Mouse (Mus musculus) midbrain, postnatal 0 days (tissue): ENCODE results near the gene Wars. TPM values are rescaled to one million over a fixed set of nuclear protein-coding genes. Genes with fewer than 3 reads are reported as not detected.

Experiments used
- ATAC-seq: fragments of 200-750 bp; cut with Nextera tagmentation; 2 replicates; pipeline ENCODE4 v1.8.0; 2017; ENCODE audit warnings: moderate number of reproducible peaks, mild to moderate bottlenecking, moderate TSS enrichment, moderate library complexity; ENCODE audit not compliant: low FRiP score
- DNase-seq: peaks from one replicate; pipeline ENCODE4 v3.0.0-alpha.2; 2015; ENCODE audit warnings: low spot score
- H3K27ac ChIP-seq: fragments of 300-500 bp; sonication (generic); 2 replicates; pipeline ENCODE4 v1.5.1; 2014; ENCODE audit warnings: low read depth, mild to moderate bottlenecking, low read length, mixed read lengths
- H3K27me3 ChIP-seq: fragments of 300-500 bp; sonication (generic); 2 replicates; pipeline ENCODE4 v1.6.1; 2014; ENCODE audit warnings: low read length, control low read depth, mixed read lengths; ENCODE audit not compliant: insufficient read depth
- H3K36me3 ChIP-seq: fragments of 300-500 bp; sonication (generic); 2 replicates; pipeline ENCODE4 v1.6.1; 2014; ENCODE audit warnings: low read length, control low read depth, mixed read lengths; ENCODE audit not compliant: insufficient read depth
- H3K4me1 ChIP-seq: fragments of 300-500 bp; sonication (generic); 2 replicates; pipeline ENCODE4 v1.6.1; 2014; ENCODE audit warnings: mild to moderate bottlenecking, control low read depth, antibody characterized with exemption, low read length, mixed read lengths; ENCODE audit not compliant: insufficient read depth
- H3K4me2 ChIP-seq: fragments of 300-500 bp; sonication (generic); 2 replicates; pipeline ENCODE4 v1.6.1; 2014; ENCODE audit warnings: low read depth, mild to moderate bottlenecking, low read length, mixed read lengths; ENCODE audit not compliant: poor library complexity, severe bottlenecking
- H3K4me3 ChIP-seq: fragments of 300-500 bp; sonication (generic); 2 replicates; pipeline ENCODE4 v1.5.1; 2014; ENCODE audit warnings: low read depth, mild to moderate bottlenecking, low read length, moderate library complexity
- H3K9ac ChIP-seq: fragments of 300-500 bp; sonication (generic); replicated peaks from 2 replicates; pipeline ENCODE4 v1.6.1; 2014; ENCODE audit warnings: mild to moderate bottlenecking, low read length, moderate library complexity, mixed read lengths; ENCODE audit not compliant: poor library complexity, severe bottlenecking
- H3K9me3 ChIP-seq: fragments of 300-500 bp; sonication (generic); 2 replicates; pipeline ENCODE4 v1.6.1; 2016; ENCODE audit warnings: low read length, control low read depth
- CTCF ChIP-seq: IDR thresholded peaks from 2 replicates; pipeline ENCODE4 v1.5.1; 2016; ENCODE audit warnings: antibody characterized with exemption, mild to moderate bottlenecking
- WGBS: fragments of 180-500 bp; shearing (Covaris S2); extraction: QIAGEN DNeasy Blood & Tissue Kit; methylation state at CpG from one replicate; pipeline ENCODE4 v1.1.7; 2014; 5-methylcytosine and 5-hydroxymethylcytosine counted together
- polyA plus RNA-seq: library from polyadenylated mRNA; unstranded; fragments of >200 nt; fragmentation: Nextera tagmentation; extraction: Ambion mirVana; gene quantifications from 2 replicates; pipeline ENCODE4 v1.2.1, GENCODE M21; 2015
- total RNA-seq: library from RNA; depleted of rRNA; stranded (reverse); fragments of >200 nt; gene quantifications from 2 replicates; pipeline ENCODE4 v1.2.3, GENCODE M21; 2014

Gene Wars
- total and polyA plus RNA-seq, 2 experiments from 2014 or later: 99.1 to 142 TPM

DNA sequence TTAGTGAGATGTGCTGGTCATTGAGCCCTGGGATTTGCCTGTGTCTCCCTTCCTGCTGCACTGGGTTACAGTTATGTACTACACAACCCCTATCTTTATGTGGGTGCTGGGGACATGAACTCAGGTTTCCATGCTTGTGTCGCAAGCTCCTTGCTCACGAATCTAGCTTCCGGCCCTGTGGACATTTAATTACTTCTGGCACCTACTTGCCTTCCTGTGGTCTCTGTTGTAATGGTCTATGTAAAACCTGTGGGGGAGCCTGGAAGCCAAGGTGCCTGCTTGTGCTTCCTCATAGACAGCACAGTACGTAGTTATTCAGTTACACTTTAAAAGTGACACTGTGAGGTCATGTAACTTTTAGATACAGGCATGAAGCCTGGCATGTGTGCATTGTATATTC, 43.5 kb upstream of the Wars start:
- no peak for TF ChIP-seq CTCF
- no peaks in the 10 kb centered on the region for H3K9me3 ChIP-seq
- H3K4me3 ChIP-seq: no peak overlapping the region
- no peak for ATAC-seq
- H3K36me3 ChIP-seq: no peaks in the 10 kb centered on the region
- no peak for DNase-seq
- no peaks in the 10 kb centered on the region for H3K27me3 ChIP-seq
- no peaks in the 10 kb centered on the region for H3K4me1 ChIP-seq
- 95% methylated on average over 4 of the region's 4 CpGs for WGBS
- H3K4me2 ChIP-seq: no peak overlapping the region
- no peak overlapping the region for H3K27ac ChIP-seq
- no peak overlapping the region for H3K9ac ChIP-seq

DNA sequence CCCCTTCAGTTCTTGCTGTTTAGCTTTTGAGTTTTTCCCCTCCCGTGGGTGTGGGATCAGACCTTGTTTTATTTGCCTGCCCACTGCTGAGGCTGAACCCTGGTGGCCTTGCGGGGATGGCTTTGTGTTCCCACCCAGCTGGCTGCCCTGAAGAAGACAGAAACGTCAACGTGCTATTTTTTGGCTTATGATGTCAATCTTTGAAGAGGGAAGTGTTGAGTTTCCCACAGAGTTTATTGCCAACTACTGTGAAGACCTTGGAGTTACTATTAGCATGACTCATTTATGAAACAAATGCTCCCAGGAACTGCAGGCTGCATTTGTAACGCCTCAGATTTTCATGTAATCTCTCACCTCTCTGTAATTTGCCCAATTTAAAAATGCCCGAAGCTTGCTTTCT, 42.9 kb upstream of the Wars start:
- no peaks in the 10 kb centered on the region for H3K4me1 ChIP-seq
- no peak for TF ChIP-seq CTCF
- no peaks in the 10 kb centered on the region for H3K27me3 ChIP-seq
- no peaks in the 10 kb centered on the region for H3K36me3 ChIP-seq
- DNase-seq (no peak), ATAC-seq (no peak)
- no peak overlapping the region for H3K4me2 ChIP-seq
- H3K9me3 ChIP-seq: no peaks in the 10 kb centered on the region
- 48% methylated on average over 6 of the region's 6 CpGs for WGBS
- H3K27ac ChIP-seq: no peak overlapping the region
- H3K4me3 ChIP-seq: no peak overlapping the region
- no peak overlapping the region for H3K9ac ChIP-seq

GRCm38 (mm10) chr12:108934231-108934630, 40.3 kb upstream of the Wars start:
- no peak for TF ChIP-seq CTCF
- no peak overlapping the region for H3K9ac ChIP-seq
- WGBS: 69% methylated on average over 6 of the region's 6 CpGs
- H3K36me3 ChIP-seq: no peaks in the 10 kb centered on the region
- DNase-seq (no peak), ATAC-seq (no peak)
- no peaks in the 10 kb centered on the region for H3K27me3 ChIP-seq
- H3K4me3 ChIP-seq: no peak overlapping the region
- no peaks in the 10 kb centered on the region for H3K9me3 ChIP-seq
- H3K4me2 ChIP-seq: no peak overlapping the region
- H3K4me1 ChIP-seq: no peaks in the 10 kb centered on the region
- H3K27ac ChIP-seq: no peak overlapping the region

- H3K4me2 ChIP-seq: no peak overlapping the region
Measured at GRCm38 (mm10) chr12:108932113-108932512, 38.1 kb upstream of the Wars start.

GRCm38 (mm10) chr12:108931341-108932053, 37.5 kb upstream of the Wars start:
- DNase-seq (no peak), ATAC-seq (no peak)
- no peaks in the 10 kb centered on the region; the same call in 1 of the 2 replicates for H3K4me1 ChIP-seq
- no peaks in the 10 kb centered on the region for H3K27me3 ChIP-seq
- H3K36me3 ChIP-seq: no peaks in the 10 kb centered on the region
- H3K27ac ChIP-seq: no peak overlapping the region
- TF ChIP-seq CTCF: no peak
- no peak overlapping the region for H3K4me3 ChIP-seq
- WGBS: 56% methylated on average over 7 of the region's 7 CpGs
- no peaks in the 10 kb centered on the region for H3K9me3 ChIP-seq
- no peak overlapping the region for H3K9ac ChIP-seq
- H3K4me2 ChIP-seq: no peak overlapping the region

More at GRCm38 (mm10) chr12:108932113-108932512, 38.1 kb upstream of the Wars start:
- DNase-seq (no peak), ATAC-seq (no peak)
- WGBS: 19% methylated on average over 2 of the region's 3 CpGs
- Histone ChIP-seq H3K9me3 (no peaks in the 10 kb centered on the region), H3K27me3 (no peaks in the 10 kb centered on the region), H3K4me3 (no peak overlapping the region), H3K9ac (no peak overlapping the region), H3K27ac (no peak overlapping the region), H3K36me3 (no peaks in the 10 kb centered on the region), H3K4me1 (no peaks in the 10 kb centered on the region; the same call in 1 of the 2 replicates)
- TF ChIP-seq CTCF: no peak

- DNase-seq (no peak), ATAC-seq (no peak)
- Histone ChIP-seq H3K36me3 (no peaks in the 10 kb centered on the region), H3K9me3 (no peaks in the 10 kb centered on the region), H3K27me3 (no peaks in the 10 kb centered on the region), H3K9ac (no peak overlapping the region), H3K27ac (no peak overlapping the region), H3K4me2 (no peak overlapping the region), H3K4me1 (no peaks in the 10 kb centered on the region; the same call in 1 of the 2 replicates), H3K4me3 (no peak overlapping the region)
- no peak for TF ChIP-seq CTCF
- WGBS: 81% methylated on average over 3 of the region's 3 CpGs
Measured at GRCm38 (mm10) chr12:108929475-108929874, 35.5 kb upstream of the Wars start.
